Mouse (Mus musculus): ENCODE measurements around the gene Slc25a4.
A peak's percentile ranks its signal among the peaks of the same experiment; 100 is the strongest.

The Slc25a4 gene

DNA sequence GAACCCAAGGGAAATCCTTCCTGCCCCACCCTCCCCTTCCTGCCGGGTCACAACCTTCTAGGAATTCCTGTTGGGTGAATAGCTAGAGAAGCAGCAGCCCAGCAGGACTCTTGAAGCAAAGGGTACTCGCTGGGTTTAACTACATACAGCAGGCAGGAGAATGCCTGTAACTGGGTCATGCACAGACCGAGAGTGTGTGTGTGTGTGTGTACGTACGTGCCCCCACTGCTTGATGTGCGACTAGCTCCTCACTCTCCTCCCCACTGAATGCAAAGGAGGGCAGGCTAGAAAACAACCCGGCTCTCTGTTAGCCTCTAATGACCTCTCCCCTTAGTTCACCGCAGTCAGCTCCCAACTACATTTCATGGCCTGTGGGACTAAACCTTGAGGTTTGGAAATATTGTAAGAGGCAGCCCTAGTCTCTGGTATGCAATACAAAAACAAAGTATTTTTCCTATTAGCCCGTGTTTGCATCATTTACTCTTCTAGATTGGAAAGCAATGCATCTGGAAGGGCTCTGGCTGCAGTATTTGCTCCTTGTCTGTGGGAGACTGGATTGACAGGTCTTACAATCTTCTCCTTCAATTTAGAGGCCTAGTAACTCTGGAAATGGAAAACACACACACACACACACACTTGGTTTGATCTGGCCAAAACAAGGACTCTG is 6.0 kb downstream of the Slc25a4 start:
- DNase-seq (ENCODE audit: low spot score): no peak

DNA sequence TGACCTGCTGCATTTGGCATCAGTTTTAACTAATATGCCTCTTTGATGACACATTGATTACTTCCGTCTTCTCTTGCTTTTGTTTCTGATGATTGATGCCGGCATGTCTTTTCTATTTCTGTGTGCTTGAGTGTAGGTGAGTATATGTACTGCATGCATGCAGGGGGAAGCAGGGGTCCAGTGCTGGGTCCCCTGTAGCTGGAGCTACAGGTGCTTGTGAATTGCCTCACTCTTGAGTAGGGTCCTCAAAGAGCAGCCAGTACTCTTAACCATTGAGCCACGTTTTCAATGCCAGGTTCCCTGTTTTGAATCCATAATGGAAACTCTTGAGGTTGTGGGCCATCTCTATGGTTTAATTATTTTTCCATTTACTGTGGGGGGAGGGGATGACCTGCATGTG is 6.8 kb downstream of the Slc25a4 start:
- DNase-seq (ENCODE audit: low spot score): no peak

DNA sequence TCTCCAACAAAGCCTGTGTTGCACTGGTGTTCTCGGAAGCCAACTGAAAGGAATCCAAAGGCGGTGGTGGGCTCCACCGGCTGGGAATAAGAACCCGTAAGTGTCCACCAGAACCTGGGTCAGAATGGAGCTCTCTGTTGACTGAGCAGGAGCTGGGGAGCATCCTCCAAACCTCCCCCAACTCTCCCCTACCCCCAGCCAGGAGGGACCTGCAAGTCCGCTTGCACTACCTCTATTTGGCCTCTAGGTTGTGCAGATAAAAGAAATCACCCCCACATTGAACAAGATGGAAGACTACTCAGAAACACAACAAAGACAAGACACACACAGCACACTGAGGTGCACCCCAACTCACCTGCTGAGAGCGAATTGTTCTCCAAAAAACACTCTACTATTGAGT is 8.7 kb downstream of the Slc25a4 start:
- DNase-seq (ENCODE audit: low spot score): no peak

DNA sequence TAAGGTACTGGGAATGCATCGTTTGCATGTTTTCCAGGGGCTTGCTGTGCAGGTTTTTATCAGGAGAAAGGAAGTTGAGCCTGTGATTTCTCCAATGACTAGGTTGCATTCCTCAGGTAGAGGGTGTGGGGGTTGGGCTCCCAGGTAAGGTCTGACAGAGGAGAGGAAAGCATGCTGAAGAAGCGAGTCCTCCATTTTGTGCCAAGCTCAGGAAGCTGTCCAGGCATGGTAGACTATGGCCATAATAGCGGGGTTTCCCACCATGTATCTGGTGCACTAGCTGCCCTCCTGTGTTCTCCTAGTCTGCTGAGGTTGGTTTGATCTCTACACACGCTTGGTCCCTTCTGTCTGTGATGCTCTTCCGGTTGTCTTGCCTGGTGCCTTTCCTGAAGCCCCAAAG is 13.4 kb downstream of the Slc25a4 start:
- no peak for DNase-seq (ENCODE audit: low spot score)

DNA sequence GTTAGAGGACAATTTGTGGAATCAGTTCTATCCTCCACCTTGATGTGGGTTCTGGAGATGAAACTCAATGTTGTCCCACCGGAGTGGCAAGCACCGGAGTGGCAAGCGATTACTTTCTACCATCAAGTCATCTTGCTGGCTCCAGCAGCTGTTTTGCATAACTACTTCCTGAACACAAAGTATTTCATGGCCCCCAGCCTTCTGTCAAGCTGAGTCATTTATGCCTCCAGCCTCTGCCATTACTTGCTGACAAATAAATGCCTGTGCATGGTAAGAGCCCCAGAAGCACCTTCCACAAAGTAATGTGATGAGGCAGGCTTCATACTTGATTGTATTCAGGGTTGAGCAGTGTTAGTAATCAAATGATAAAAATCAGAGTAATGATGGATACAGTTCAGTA is 14.2 kb downstream of the Slc25a4 start:
- no peak for DNase-seq (ENCODE audit: low spot score)

DNA sequence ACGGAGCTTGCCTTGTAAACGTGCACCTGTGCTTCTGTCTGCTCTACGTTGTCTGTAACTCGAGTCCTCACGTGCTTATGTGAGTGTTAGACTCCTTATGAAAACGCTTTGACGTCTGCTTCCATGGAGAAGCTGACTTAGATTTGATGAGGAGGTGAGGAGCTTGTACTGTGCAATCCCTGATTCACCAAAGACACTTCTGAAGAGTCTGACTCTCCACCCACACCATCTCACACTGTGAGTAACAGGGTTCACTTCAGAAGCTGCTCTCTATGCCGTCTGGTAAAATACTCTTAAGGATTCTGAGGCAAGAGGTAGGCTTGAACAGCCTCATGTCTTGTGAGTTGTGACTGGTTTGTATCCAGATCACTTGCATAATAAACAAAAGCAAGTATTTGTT is 18.0 kb downstream of the Slc25a4 start:
- DNase-seq (ENCODE audit: low spot score): no peak

DNA sequence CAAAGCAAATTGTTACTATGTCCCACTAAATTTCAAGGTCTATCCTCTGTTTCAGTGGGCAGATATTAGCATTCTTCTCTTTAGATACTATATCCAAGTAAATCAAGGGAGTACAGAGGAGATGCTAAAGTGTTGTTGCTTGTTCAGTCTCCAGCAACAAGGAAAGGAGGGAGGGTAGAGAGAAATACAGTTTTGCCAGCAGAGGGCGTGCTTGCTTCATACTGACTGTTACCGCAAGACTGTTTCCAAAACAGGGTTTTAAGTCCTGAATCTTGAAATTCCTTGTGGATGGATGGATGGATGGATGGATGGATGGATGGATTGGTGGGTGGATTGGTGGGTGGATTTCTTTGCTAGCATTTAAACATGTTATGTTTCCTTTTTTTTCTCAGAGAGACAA is 25.7 kb downstream of the Slc25a4 start:
- no peak for DNase-seq (ENCODE audit: low spot score)

DNA sequence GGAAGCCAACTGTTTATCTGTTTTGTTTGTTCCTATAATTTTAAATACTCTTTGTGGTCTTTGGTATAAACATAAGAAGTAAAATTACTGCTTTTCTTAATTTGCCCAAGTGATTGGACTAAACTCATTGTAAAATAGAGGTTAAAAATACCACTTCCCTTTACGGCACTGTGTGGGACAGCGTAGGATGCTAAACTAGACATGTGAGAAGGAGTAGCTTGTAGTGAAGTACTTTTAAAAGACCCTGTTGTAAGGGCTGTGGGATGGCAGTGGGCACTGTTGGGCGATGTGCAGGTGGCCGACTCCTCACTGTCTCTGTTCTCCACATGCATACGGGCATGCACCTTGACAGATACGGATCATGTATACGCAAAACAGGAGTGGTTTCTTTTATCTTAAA is 30.9 kb downstream of the Slc25a4 start:
- no peak for DNase-seq (ENCODE audit: low spot score)

DNA sequence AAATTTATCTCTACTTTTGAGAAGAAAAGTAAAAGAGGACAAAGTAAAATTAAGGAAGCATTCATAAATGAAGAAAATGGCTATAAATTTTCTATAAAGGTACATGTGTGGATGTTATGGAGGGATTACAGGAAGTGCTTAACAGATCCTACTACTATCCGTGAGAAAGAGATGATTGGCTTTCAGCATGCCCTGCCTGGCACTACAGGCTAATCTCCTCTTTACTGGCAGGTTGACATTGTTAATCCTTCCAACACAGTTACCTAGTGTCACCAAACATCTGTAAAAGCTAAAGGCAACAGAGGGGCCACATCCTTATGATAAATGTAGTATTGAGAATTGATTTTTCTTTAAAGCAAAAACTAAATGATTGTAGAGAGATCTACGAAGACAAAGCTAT is 37.4 kb downstream of the Slc25a4 start:
- no peak for DNase-seq (ENCODE audit: low spot score)

DNA sequence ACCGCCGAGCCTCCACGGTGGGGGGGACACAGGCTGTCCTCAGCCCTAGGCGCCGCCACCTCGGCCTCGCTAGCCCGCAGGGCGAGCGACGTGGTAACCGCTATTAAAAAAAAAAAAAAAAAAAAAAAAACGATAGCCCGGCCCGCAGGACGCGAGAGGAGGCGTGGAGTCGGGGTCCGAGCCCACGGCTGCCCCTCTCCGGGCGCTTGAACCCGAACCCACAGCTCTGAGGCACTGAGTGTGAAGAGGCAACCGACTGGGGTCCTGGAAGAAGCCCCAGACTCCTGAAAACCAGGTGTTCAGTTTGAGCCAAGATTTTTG is 47.3 kb downstream of the Slc25a4 start:
- no peak for DNase-seq (ENCODE audit: low spot score)

DNA sequence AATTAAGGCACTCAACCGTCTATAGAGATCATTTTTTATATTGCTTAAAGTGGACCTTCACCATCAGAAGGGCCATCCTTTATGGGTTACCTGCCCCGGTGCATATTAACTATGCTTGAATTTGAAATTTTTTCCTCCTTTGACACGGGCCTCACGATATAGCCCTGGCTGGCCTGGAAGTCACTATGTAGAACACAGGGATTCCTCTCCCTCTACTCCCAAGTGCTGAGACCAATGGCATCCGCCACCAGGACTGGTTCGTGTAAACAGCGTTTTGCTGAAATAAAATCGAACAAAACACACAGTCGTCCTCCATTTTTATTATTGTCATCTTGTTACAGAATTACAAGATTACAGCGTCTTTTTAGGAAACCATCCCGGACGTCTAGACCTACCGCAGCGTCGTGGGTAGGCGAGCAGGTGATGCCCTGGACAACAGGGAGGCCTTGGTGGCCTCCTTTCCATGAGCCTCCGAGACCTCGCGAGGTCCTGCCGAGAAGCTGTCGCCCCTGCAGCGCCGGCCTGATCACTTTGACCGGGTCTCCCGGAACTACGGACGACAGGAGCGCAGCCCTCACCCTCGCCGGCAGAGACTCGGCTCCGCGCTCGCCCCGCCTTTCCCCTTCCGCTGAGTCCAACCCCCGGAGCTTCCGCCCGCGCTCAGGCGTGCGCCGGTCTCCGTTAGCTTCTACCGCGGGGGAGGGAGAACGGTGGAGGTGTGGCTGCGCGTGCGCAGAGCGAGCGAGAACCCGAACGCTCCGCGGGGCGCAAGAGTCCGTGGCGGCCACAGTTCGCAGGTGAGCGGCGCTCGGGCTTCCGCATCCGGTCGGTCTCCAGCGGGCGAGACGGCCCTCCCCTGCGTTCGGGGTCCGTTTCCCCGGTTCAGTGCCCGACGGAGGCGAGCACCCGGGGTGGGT is 47.9 kb downstream of the Slc25a4 start:
- DNase-seq (ENCODE audit: low spot score): peak; percentile 90

All from left cerebral cortex, adult 11 months (tissue).